Mouse (Mus musculus): ENCODE data around the gene Col26a1. TPM values are rescaled to one million over a fixed set of nuclear protein-coding genes. Genes with fewer than 3 reads are reported as not detected.

Col26a1 gene
- total and polyA plus RNA-seq, 2 experiments from 2014 or later = 27.1 to 43.7 TPM

DNA sequence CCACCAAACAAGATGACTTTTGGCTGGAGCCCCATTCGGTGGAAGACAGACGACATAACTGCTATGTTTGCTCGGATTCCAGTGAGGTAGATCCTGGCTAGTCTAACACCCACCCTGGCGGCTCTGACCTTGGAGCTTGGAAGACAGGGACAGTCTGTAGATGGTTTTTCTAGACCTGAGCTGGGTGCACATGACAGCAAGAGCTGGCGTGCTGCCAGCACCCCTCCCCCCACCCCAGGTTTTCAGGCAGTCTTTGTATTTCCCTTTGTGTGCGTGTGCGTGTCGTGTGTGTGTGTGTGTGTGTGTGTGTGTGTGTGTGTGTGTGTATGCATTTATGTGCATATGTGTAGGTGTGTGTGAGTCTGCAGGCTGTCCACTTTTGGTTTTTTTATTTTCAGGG lies 164.4 kb downstream of the Col26a1 start:
- no peak overlapping the region for H3K4me2 ChIP-seq (ENCODE audit: low read depth)
- DNase-seq (peak; percentile 33), ATAC-seq (peak; percentile 23)
- no peaks in the 10 kb centered on the region for H3K9me3 ChIP-seq (ENCODE audit: low read length)
- no peak overlapping the region for H3K27ac ChIP-seq (ENCODE audit: low read depth, low read length)
- TF ChIP-seq CTCF (IDR thresholded peaks at IDR 0.05; ENCODE audit: low read depth) = no peak
- no peaks in the 10 kb centered on the region for H3K27me3 ChIP-seq (ENCODE audit: insufficient read depth, low read length)
- no peak overlapping the region for H3K9ac ChIP-seq
- no peak overlapping the region for H3K4me3 ChIP-seq (ENCODE audit: low read depth, low read length)
- H3K36me3 ChIP-seq (ENCODE audit: insufficient read depth) = no peaks in the 10 kb centered on the region
- H3K4me1 ChIP-seq (ENCODE audit: insufficient read depth) = peaks cover 6% of the 10 kb centered on the region; the same call in 1 of the 2 replicates
- WGBS = 57% methylated on average over 8 of the region's 8 CpGs

DNA sequence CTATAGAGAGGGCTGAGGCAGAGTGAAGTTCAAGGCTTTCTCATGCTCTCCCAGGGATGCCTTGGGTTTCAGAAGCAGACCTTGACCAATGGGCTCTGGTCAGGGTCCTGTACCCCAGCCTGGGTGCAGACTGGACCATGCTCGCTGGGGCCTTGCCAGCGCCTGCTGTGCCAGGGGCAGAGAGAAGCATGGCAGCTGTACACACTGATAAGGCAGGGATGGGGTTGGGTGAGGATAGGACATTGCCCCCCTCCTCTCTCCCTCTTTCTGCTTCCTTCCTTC lies 165.5 kb downstream of the Col26a1 start:
- ATAC-seq (no peak), DNase-seq (no peak)
- Histone ChIP-seq H3K36me3 (ENCODE audit: insufficient read depth) (no peaks in the 10 kb centered on the region), H3K4me1 (ENCODE audit: insufficient read depth) (peaks cover 6% of the 10 kb centered on the region; the same call in 1 of the 2 replicates), H3K27me3 (ENCODE audit: insufficient read depth, low read length) (no peaks in the 10 kb centered on the region), H3K9me3 (ENCODE audit: low read length) (no peaks in the 10 kb centered on the region), H3K27ac (ENCODE audit: low read depth, low read length) (no peak overlapping the region), H3K4me2 (ENCODE audit: low read depth) (no peak overlapping the region), H3K4me3 (ENCODE audit: low read depth, low read length) (no peak overlapping the region), H3K9ac (no peak overlapping the region)
- WGBS = 94% methylated on average over 2 of the region's 2 CpGs
- TF ChIP-seq CTCF (IDR thresholded peaks at IDR 0.05; ENCODE audit: low read depth) = no peak

DNA sequence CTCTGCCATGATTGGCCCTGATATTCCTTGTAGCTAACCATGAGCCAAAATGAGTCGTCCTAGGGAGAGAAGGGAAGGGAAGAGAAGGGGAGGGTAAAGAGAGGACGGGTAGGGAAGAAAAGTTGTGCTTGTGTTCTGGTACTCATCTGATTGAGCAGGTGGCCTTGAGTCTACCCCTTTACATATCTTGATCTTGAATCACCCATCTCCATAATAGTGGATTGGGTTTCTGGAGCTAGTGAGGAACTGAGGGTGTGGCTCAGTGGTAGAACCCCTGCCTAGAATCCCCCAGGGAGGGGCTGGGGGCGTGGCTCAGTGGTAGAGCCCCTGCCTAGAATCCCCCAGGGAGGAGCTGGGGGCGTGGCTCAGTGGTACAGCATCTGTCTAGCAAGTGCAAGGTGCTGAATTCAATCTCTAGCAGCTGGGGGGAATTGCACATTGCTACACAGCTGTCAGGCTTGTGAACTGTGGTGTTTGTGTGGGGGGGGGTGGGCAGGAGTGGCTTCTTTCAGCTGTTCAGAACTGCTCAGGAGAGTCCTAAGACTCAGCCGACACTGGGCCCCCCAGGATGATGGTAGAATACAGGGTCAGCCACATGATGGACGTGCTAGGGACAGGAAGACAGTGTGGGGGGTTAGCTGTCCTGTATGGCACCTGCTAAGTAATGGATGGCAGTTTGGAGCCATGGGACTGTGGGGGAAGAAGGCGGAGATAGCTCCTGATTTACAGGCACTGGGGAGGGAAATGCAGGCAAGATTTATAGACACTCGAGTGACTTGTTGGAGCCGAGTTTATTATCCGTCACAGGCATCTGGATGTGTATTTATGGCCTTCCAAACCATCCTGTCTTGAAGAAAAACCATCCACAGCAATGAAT lies 166.1 kb downstream of the Col26a1 start:
- DNase-seq = no peak

DNA sequence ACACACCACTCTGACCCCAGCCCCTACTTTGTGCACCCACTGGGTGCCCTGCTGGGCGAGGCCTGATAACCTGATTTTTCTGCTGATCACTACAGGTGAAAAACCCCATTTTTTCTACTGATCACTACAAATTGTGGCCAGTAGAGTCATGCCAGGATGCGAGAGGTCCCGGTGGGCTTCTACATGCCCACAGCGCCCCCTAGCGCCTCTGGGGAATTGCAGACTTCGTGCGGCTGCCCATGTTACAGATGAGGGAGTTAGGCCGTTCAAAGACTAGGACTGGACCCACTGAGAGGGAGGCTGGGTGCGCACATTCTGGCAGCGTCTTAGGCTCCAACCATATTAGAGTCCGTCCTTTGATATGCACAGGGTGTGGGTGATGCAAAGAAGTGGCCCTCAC lies 168.1 kb downstream of the Col26a1 start:
- Histone ChIP-seq H3K9ac (0 out of 2 replicates have a peak overlapping the region, but pooled peaks have one; percentile 47), H3K4me1 (ENCODE audit: insufficient read depth) (peaks cover 6% of the 10 kb centered on the region; the same call in 1 of the 2 replicates), H3K4me2 (ENCODE audit: low read depth) (peak overlapping the region; percentile 39), H3K27me3 (ENCODE audit: insufficient read depth, low read length) (no peaks in the 10 kb centered on the region), H3K9me3 (ENCODE audit: low read length) (no peaks in the 10 kb centered on the region), H3K27ac (ENCODE audit: low read depth, low read length) (no peak overlapping the region), H3K4me3 (ENCODE audit: low read depth, low read length) (peak overlapping the region; percentile 11; the same call in 1 of the 2 replicates), H3K36me3 (ENCODE audit: insufficient read depth) (no peaks in the 10 kb centered on the region)
- DNase-seq = peak; percentile 74
- 23% methylated on average over 11 of the region's 11 CpGs for WGBS
- peak; percentile 76 for TF ChIP-seq CTCF (IDR thresholded peaks at IDR 0.05; ENCODE audit: low read depth)
- ATAC-seq = 0 out of 2 replicates have a peak, but pooled peaks have one; percentile 27

More for the DNA sequence above, 166.1 kb downstream of the Col26a1 start:
- H3K9me3 ChIP-seq (ENCODE audit: low read length) = no peaks in the 10 kb centered on the region
- no peaks in the 10 kb centered on the region for H3K27me3 ChIP-seq (ENCODE audit: insufficient read depth, low read length)
- no peaks in the 10 kb centered on the region for H3K36me3 ChIP-seq (ENCODE audit: insufficient read depth)
- H3K4me2 ChIP-seq (ENCODE audit: low read depth) = no peak overlapping the region
- WGBS = 73% methylated on average over 10 of the region's 10 CpGs
- peaks cover 6% of the 10 kb centered on the region; the same call in 1 of the 2 replicates for H3K4me1 ChIP-seq (ENCODE audit: insufficient read depth)
- H3K4me3 ChIP-seq (ENCODE audit: low read depth, low read length) = no peak overlapping the region
- no peak for ATAC-seq
- H3K27ac ChIP-seq (ENCODE audit: low read depth, low read length) = no peak overlapping the region
- TF ChIP-seq CTCF (IDR thresholded peaks at IDR 0.05; ENCODE audit: low read depth) = no peak
- H3K9ac ChIP-seq = no peak overlapping the region

DNA sequence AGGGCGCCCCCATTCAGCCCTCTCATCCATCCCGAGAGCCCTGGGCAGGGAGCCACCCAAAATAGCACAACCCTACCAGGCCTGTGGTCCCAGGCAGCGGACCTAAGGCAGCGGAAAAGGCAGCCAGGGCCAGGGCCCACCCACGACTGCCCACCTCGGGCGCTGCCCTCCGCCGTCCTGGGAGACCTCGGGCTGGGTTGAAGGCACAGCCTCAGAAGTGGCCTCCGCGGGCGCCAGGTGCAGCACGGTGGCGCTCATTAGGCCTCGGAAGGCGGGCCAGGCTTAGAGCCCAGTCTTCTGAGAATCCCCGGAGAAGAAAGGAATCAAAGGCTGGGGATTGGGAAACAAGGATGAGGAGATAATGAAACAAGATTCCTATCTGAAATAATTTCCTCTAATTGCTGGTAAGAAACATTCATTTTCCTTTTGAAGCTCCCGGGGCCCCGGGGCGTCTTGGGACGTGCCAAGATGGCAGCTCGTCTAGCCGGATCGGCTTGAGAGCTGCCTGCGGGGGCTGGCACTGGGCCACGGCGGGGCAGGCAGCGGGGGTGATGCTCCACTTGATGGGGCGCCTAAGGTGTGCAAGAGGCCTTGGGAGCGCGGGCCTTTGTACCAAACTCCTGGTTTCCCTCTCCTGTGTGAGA lies 168.7 kb downstream of the Col26a1 start:
- peaks cover 6% of the 10 kb centered on the region; the same call in 1 of the 2 replicates for H3K4me1 ChIP-seq (ENCODE audit: insufficient read depth)
- peak; percentile 47 for DNase-seq
- H3K9ac ChIP-seq = peak overlapping the region; percentile 47; the same call in 1 of the 2 replicates

DNA sequence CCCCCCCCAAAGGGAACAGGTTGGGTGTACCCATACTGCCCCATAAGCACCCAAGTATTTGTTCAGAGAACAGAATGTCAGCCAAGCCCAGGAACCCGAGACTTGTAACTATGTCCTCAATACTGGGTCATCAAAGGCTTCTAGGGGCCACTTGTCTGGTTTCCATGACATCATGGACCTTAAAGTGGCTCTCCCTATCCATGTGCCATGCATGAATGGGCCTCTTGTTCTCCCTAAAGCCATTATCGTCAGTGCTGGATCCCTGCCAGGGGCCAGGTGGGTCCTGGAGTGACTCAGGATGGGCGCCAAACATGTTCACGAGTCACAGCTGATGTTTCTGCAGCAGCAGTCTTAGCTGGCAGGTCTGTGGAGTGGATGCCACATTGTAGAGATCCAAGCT lies 172.3 kb downstream of the Col26a1 start:
- no peak overlapping the region for H3K9ac ChIP-seq
- H3K27me3 ChIP-seq (ENCODE audit: insufficient read depth, low read length) = no peaks in the 10 kb centered on the region
- no peaks in the 10 kb centered on the region for H3K9me3 ChIP-seq (ENCODE audit: low read length)
- no peak overlapping the region for H3K4me2 ChIP-seq (ENCODE audit: low read depth)
- H3K36me3 ChIP-seq (ENCODE audit: insufficient read depth) = no peaks in the 10 kb centered on the region
- no peak for ATAC-seq
- TF ChIP-seq CTCF (IDR thresholded peaks at IDR 0.05; ENCODE audit: low read depth) = no peak
- WGBS = 25% methylated on average over 4 of the region's 4 CpGs
- no peak for DNase-seq
- H3K27ac ChIP-seq (ENCODE audit: low read depth, low read length) = no peak overlapping the region
- no peak overlapping the region for H3K4me3 ChIP-seq (ENCODE audit: low read depth, low read length)
- peaks cover 6% of the 10 kb centered on the region; the same call in 1 of the 2 replicates for H3K4me1 ChIP-seq (ENCODE audit: insufficient read depth)

More for the DNA sequence above, 168.7 kb downstream of the Col26a1 start:
- Histone ChIP-seq H3K27ac (ENCODE audit: low read depth, low read length) (no peak overlapping the region), H3K4me3 (ENCODE audit: low read depth, low read length) (peak overlapping the region; percentile 11), H3K27me3 (ENCODE audit: insufficient read depth, low read length) (no peaks in the 10 kb centered on the region), H3K4me2 (ENCODE audit: low read depth) (peak overlapping the region; percentile 39), H3K9me3 (ENCODE audit: low read length) (no peaks in the 10 kb centered on the region), H3K36me3 (ENCODE audit: insufficient read depth) (no peaks in the 10 kb centered on the region)
- 18% methylated on average over 32 of the region's 32 CpGs for whole genome bisulfite sequencing
- TF ChIP-seq CTCF (IDR thresholded peaks at IDR 0.05; ENCODE audit: low read depth) = no peak
- peak; percentile 42; the same call in 1 of the 2 replicates for ATAC-seq

DNA sequence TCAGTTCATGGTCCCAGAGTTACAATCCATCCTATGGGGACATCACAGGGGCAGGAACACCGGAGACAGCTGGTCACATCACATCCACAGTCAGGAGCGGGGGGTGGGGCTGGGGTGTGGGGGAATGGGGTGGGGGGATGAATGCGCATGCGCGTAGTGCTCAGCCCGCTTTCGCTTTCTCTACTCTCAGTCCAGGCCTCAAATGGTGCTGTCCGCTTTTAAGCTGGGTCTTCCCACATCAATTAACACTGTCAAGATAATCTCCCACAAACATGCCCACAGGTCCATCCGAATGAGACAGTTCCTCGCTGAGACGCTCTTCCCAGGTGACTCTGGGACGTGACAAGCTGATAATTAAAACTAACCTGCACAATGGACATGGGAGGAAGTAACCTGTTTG lies 174.9 kb downstream of the Col26a1 start:
- H3K27ac ChIP-seq (ENCODE audit: low read depth, low read length) = no peak overlapping the region
- DNase-seq = no peak
- H3K27me3 ChIP-seq (ENCODE audit: insufficient read depth, low read length) = no peaks in the 10 kb centered on the region
- TF ChIP-seq CTCF (IDR thresholded peaks at IDR 0.05; ENCODE audit: low read depth) = no peak
- H3K9ac ChIP-seq = no peak overlapping the region
- no peak for ATAC-seq
- H3K4me1 ChIP-seq (ENCODE audit: insufficient read depth) = no peaks in the 10 kb centered on the region
- no peaks in the 10 kb centered on the region for H3K36me3 ChIP-seq (ENCODE audit: insufficient read depth)
- no peaks in the 10 kb centered on the region for H3K9me3 ChIP-seq (ENCODE audit: low read length)
- WGBS = 88% methylated on average over 12 of the region's 12 CpGs
- H3K4me2 ChIP-seq (ENCODE audit: low read depth) = no peak overlapping the region
- no peak overlapping the region for H3K4me3 ChIP-seq (ENCODE audit: low read depth, low read length)
